Mouse (Mus musculus): ENCODE measurements at regions not wholly inside any gene's neighbourhood (a gene's known extent, or its start where the extent isn't known, plus 50 kb on each side); places are given as distances from the start of the nearest gene placed in this dataset.
A peak's percentile ranks its signal among the peaks of the same experiment; 100 is the strongest.

DNA sequence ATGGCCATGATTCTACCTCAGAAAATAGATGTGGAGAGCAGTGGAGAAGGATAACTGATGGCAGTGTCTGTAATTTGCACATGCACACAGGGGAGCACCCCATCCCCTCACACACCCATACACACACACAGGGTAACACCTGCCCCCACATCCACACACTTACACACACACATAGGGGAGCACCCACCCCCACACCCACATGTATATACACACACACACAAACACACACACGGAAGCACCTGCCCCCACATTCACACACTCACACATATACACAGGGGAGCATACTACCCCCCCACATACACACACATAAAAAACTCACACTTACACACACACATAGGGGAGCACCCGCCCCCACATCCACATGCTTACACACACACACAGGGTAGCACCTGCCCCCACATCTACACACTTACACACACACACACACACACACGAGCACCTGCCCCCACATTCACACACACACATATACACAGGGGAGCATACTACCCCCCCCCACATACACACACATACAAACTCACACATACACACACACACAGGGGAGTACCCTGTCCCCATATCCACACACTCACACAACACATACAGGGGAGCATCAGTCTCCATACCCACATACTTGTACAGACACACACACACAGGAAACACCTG lies 265.8 kb downstream of the Lmo4 start:
- H3K4me1 ChIP-seq (ENCODE audit: control insufficient read depth, insufficient read depth, low read length), result no peaks in the 10 kb centered on the region
- H3K9ac ChIP-seq (ENCODE audit: low read depth, poor library complexity, severe bottlenecking), result no peak overlapping the region
- TF ChIP-seq CTCF (IDR thresholded peaks at IDR 0.05; ENCODE audit: low read depth, low read length) (no peak), POLR2A (IDR thresholded peaks at IDR 0.05; ENCODE audit: insufficient read depth, low read length) (no peak), EP300 (IDR thresholded peaks at IDR 0.05; ENCODE audit: insufficient read depth, low read depth, low read length) (no peak)

GRCm38 (mm10) chr3:143925322-143925721 lies 279.7 kb downstream of the Lmo4 start:
- Histone ChIP-seq H3K9me3 (replicated peaks; ENCODE audit: control insufficient read depth, insufficient read depth, low read length, poor library complexity, severe bottlenecking) (no peaks in the 10 kb centered on the region), H3K36me3 (ENCODE audit: control insufficient read depth, insufficient read depth, low read length, poor library complexity, severe bottlenecking) (no peaks in the 10 kb centered on the region), H3K4me3 (ENCODE audit: low read depth, low read length) (no peak overlapping the region), H3K4me1 (ENCODE audit: control insufficient read depth, insufficient read depth, low read length) (no peaks in the 10 kb centered on the region), H3K9ac (ENCODE audit: low read depth, poor library complexity, severe bottlenecking) (no peak overlapping the region), H3K27ac (ENCODE audit: insufficient read depth, low read length) (no peak overlapping the region), H3K27me3 (ENCODE audit: control insufficient read depth, insufficient read depth, low read length, poor library complexity, severe bottlenecking) (no peaks in the 10 kb centered on the region)
- TF ChIP-seq CTCF (IDR thresholded peaks at IDR 0.05; ENCODE audit: low read depth, low read length), result peak; percentile 23
- TF ChIP-seq EP300 (IDR thresholded peaks at IDR 0.05; ENCODE audit: insufficient read depth, low read depth, low read length), result no peak

More for the DNA sequence above, 265.8 kb downstream of the Lmo4 start:
- no peak overlapping the region for H3K27ac ChIP-seq (ENCODE audit: insufficient read depth, low read length)
- H3K27me3 ChIP-seq (ENCODE audit: control insufficient read depth, insufficient read depth, low read length, poor library complexity, severe bottlenecking), result no peaks in the 10 kb centered on the region
- no peaks in the 10 kb centered on the region for H3K36me3 ChIP-seq (ENCODE audit: control insufficient read depth, insufficient read depth, low read length, poor library complexity, severe bottlenecking)
- H3K4me3 ChIP-seq (ENCODE audit: low read depth, low read length), result no peak overlapping the region
- no peaks in the 10 kb centered on the region for H3K9me3 ChIP-seq (replicated peaks; ENCODE audit: control insufficient read depth, insufficient read depth, low read length, poor library complexity, severe bottlenecking)

GRCm38 (mm10) chr3:143919744-143920143 lies 285.3 kb downstream of the Lmo4 start:
- H3K9me3 ChIP-seq (replicated peaks; ENCODE audit: control insufficient read depth, insufficient read depth, low read length, poor library complexity, severe bottlenecking), result no peaks in the 10 kb centered on the region
- no peak overlapping the region for H3K27ac ChIP-seq (ENCODE audit: insufficient read depth, low read length)
- no peaks in the 10 kb centered on the region for H3K36me3 ChIP-seq (ENCODE audit: control insufficient read depth, insufficient read depth, low read length, poor library complexity, severe bottlenecking)
- H3K9ac ChIP-seq (ENCODE audit: low read depth, poor library complexity, severe bottlenecking), result no peak overlapping the region
- no peak overlapping the region for H3K4me3 ChIP-seq (ENCODE audit: low read depth, low read length)
- TF ChIP-seq POLR2A (IDR thresholded peaks at IDR 0.05; ENCODE audit: insufficient read depth, low read length), result no peak
- no peak for TF ChIP-seq EP300 (IDR thresholded peaks at IDR 0.05; ENCODE audit: insufficient read depth, low read depth, low read length)
- TF ChIP-seq CTCF (IDR thresholded peaks at IDR 0.05; ENCODE audit: low read depth, low read length), result no peak
- H3K4me1 ChIP-seq (ENCODE audit: control insufficient read depth, insufficient read depth, low read length), result no peaks in the 10 kb centered on the region
- H3K27me3 ChIP-seq (ENCODE audit: control insufficient read depth, insufficient read depth, low read length, poor library complexity, severe bottlenecking), result no peaks in the 10 kb centered on the region

GRCm38 (mm10) chr3:143914341-143915217 lies 290.4 kb downstream of the Lmo4 start:
- H3K4me3 ChIP-seq (ENCODE audit: low read depth, low read length), result no peak overlapping the region
- no peaks in the 10 kb centered on the region for H3K4me1 ChIP-seq (ENCODE audit: control insufficient read depth, insufficient read depth, low read length)
- no peaks in the 10 kb centered on the region for H3K27me3 ChIP-seq (ENCODE audit: control insufficient read depth, insufficient read depth, low read length, poor library complexity, severe bottlenecking)
- no peak overlapping the region for H3K27ac ChIP-seq (ENCODE audit: insufficient read depth, low read length)
- H3K36me3 ChIP-seq (ENCODE audit: control insufficient read depth, insufficient read depth, low read length, poor library complexity, severe bottlenecking), result no peaks in the 10 kb centered on the region
- no peaks in the 10 kb centered on the region for H3K9me3 ChIP-seq (replicated peaks; ENCODE audit: control insufficient read depth, insufficient read depth, low read length, poor library complexity, severe bottlenecking)
- TF ChIP-seq CTCF (IDR thresholded peaks at IDR 0.05; ENCODE audit: low read depth, low read length), result no peak
- no peak overlapping the region for H3K9ac ChIP-seq (ENCODE audit: low read depth, poor library complexity, severe bottlenecking)

DNA sequence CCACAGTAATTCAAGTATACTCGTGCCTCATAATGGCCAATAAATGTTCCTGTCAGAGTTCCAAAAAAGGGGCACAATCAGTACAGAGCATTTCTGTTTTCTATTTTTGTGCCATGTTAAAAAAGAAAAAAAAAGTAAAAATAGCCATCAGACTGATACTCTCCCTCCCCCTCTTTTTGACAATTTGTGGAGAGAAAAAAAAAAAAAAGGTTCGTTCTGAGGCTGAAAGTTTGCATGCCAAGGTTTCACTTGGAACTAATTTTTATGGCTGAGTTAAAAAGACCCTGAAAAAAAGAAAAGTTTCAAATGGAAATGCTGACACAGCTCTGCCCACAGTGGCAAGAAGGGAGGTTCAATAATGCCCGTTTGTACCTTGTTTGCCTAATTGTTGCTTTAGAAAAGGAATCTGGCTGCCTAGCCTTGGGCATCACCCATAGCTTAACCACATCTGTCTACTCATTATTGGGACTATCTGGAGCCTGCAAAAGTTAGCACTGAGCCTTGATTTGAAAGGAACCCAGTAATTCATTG lies 291.9 kb downstream of the Lmo4 start:
- no peak overlapping the region for H3K27ac ChIP-seq (ENCODE audit: insufficient read depth, low read length)

GRCm38 (mm10) chr3:143912433-143912832 lies 292.6 kb downstream of the Lmo4 start:
- H3K4me3 ChIP-seq (ENCODE audit: low read depth, low read length), result no peak overlapping the region
- no peak overlapping the region for H3K27ac ChIP-seq (ENCODE audit: insufficient read depth, low read length)
- no peaks in the 10 kb centered on the region for H3K4me1 ChIP-seq (ENCODE audit: control insufficient read depth, insufficient read depth, low read length)
- no peaks in the 10 kb centered on the region for H3K27me3 ChIP-seq (ENCODE audit: control insufficient read depth, insufficient read depth, low read length, poor library complexity, severe bottlenecking)
- no peaks in the 10 kb centered on the region for H3K36me3 ChIP-seq (ENCODE audit: control insufficient read depth, insufficient read depth, low read length, poor library complexity, severe bottlenecking)
- H3K9me3 ChIP-seq (replicated peaks; ENCODE audit: control insufficient read depth, insufficient read depth, low read length, poor library complexity, severe bottlenecking), result no peaks in the 10 kb centered on the region
- H3K9ac ChIP-seq (ENCODE audit: low read depth, poor library complexity, severe bottlenecking), result no peak overlapping the region
- TF ChIP-seq CTCF (IDR thresholded peaks at IDR 0.05; ENCODE audit: low read depth, low read length), result no peak
- no peak for TF ChIP-seq POLR2A (IDR thresholded peaks at IDR 0.05; ENCODE audit: insufficient read depth, low read length)
- no peak for TF ChIP-seq EP300 (IDR thresholded peaks at IDR 0.05; ENCODE audit: insufficient read depth, low read depth, low read length)

More for the DNA sequence above, 291.9 kb downstream of the Lmo4 start:
- no peak for TF ChIP-seq CTCF (IDR thresholded peaks at IDR 0.05; ENCODE audit: low read depth, low read length)
- TF ChIP-seq EP300 (IDR thresholded peaks at IDR 0.05; ENCODE audit: insufficient read depth, low read depth, low read length), result no peak
- no peak for TF ChIP-seq POLR2A (IDR thresholded peaks at IDR 0.05; ENCODE audit: insufficient read depth, low read length)
- Histone ChIP-seq H3K27me3 (ENCODE audit: control insufficient read depth, insufficient read depth, low read length, poor library complexity, severe bottlenecking) (no peaks in the 10 kb centered on the region), H3K4me1 (ENCODE audit: control insufficient read depth, insufficient read depth, low read length) (no peaks in the 10 kb centered on the region), H3K4me3 (ENCODE audit: low read depth, low read length) (no peak overlapping the region), H3K9me3 (replicated peaks; ENCODE audit: control insufficient read depth, insufficient read depth, low read length, poor library complexity, severe bottlenecking) (no peaks in the 10 kb centered on the region), H3K36me3 (ENCODE audit: control insufficient read depth, insufficient read depth, low read length, poor library complexity, severe bottlenecking) (no peaks in the 10 kb centered on the region), H3K9ac (ENCODE audit: low read depth, poor library complexity, severe bottlenecking) (no peak overlapping the region)
